Mouse (Mus musculus) brain, embryonic 18.5 days (tissue): ENCODE data around the gene Pcmt1.

Experiments used
- DNase-seq: peaks from one replicate; pipeline ENCODE4 v3.0.0-alpha.2; 2012; ENCODE audit warnings: low read depth, low spot score

Gene Pcmt1

GRCm38 (mm10) chr10:7589592-7590233, 91.2 kb downstream of the Pcmt1 start, which contains the start of gene Lrp11:
TSS of gene Lrp11 (plus strand) at chr10:7589800.
- DNase-seq: peak; percentile 60

- no peak for DNase-seq
Measured at GRCm38 (mm10) chr10:7586771-7587170, 94.2 kb downstream of the Pcmt1 start.

GRCm38 (mm10) chr10:7582891-7583557, 97.9 kb downstream of the Pcmt1 start:
- DNase-seq: no peak

- no peak for DNase-seq
Measured at GRCm38 (mm10) chr10:7582157-7582890, 98.6 kb downstream of the Pcmt1 start.

- no peak for DNase-seq
Measured at GRCm38 (mm10) chr10:7581401-7581800, 99.5 kb downstream of the Pcmt1 start.
